Mouse (Mus musculus) brain, embryonic 18.5 days (tissue): ENCODE results near the gene Epb41l4b.

Experiments used
- DNase-seq: peaks from one replicate; pipeline ENCODE4 v3.0.0-alpha.2; 2012; ENCODE audit warnings: low read depth, low spot score

Gene Epb41l4b

GRCm38 (mm10) chr4:57143026-57143937 lies at the start of gene Epb41l4b:
Gene Epb41l4b (minus strand): TSS chr4:57143437.
- DNase-seq = no peak

- DNase-seq = no peak
Observed at GRCm38 (mm10) chr4:57191543-57192283, 48.5 kb upstream of the Epb41l4b start.

GRCm38 (mm10) chr4:57189881-57190280 lies 46.6 kb upstream of the Epb41l4b start:
- DNase-seq = no peak

DNA sequence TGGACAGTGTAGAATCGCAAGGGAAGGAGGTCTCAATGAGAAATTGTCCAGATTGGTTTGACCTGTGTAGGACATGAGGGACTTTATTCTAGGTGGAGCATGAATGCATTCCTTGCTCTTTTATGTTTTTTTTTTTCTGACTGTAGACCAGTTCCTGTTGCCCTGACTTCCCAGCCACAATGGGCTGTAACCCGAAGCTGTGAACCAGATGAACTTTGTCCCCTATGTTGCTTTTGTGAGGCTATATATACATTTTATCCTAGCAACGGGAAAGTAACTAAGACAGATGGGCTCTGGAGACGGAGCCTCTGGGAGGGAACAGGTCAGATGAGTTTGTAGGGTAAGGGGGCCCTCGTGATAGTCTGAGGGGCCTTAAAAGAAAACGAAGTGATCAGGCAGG lies 42.8 kb upstream of the Epb41l4b start:
- DNase-seq = no peak

- DNase-seq = no peak
Observed at GRCm38 (mm10) chr4:57185462-57185861, 42.2 kb upstream of the Epb41l4b start.

GRCm38 (mm10) chr4:57183493-57183892 lies 40.3 kb upstream of the Epb41l4b start:
- DNase-seq = no peak

DNA sequence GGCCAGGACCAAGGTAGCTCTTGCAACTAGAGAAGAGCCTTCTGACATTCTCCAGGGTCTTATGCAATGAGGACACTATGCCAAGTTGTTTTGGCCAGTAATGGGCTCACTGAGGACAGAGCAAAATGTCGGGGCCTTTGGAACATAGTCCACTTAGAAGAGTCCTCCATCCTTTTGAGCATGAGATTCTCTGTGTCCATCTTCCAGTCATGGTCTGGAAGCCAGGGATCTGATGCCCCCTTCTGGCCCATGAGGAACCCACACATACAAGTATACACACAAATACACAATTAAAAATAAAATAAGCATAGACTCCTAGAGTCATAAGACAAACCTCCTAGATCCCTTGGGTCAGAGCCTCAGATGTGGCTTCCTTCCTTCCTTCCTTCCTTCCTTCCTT lies 38.3 kb upstream of the Epb41l4b start:
- no peak for DNase-seq

DNA sequence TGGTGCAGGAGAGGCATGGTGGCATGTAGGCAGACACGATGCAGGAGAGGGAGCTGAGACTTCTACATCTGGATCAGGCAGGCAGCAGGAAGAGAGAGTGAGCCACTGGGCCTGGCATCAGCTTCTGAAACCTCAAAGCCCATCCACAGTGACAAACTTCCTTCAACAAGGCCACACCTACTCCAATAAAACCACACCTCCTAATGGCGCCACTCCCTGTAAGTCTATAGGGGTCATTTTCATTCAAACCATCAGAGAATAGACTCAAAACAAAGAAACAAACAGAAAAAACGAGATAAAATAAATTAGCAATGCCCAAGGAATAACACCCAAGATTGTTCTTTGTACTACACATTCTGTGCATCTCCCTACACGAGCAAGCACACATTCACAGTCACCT lies 35.6 kb upstream of the Epb41l4b start:
- no peak for DNase-seq

GRCm38 (mm10) chr4:57175329-57175728 lies 32.1 kb upstream of the Epb41l4b start:
- no peak for DNase-seq

DNA sequence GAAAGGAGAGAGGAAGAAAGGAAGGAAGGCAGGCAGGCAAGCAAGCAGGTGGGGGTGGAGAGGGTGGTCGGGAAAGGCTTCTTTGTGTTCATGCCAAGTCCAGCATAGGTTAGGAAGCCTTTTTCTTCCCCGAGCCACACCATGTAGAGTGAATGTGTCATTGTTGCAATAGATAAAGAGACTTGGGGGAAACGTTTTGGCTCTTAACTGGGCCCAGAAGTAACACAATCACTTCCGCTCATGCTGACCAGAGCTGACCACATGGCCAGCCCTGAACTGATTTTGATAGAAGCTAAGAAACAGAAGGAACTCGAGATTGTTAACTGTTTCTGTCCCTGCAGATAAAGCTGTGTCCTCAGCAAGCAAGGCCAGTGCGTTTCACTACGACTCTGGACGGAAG lies 29.6 kb upstream of the Epb41l4b start:
- DNase-seq = no peak

- no peak for DNase-seq
Observed at GRCm38 (mm10) chr4:57171817-57172216, 28.6 kb upstream of the Epb41l4b start.

- DNase-seq = no peak
Observed at GRCm38 (mm10) chr4:57168680-57169079, 25.4 kb upstream of the Epb41l4b start.

DNA sequence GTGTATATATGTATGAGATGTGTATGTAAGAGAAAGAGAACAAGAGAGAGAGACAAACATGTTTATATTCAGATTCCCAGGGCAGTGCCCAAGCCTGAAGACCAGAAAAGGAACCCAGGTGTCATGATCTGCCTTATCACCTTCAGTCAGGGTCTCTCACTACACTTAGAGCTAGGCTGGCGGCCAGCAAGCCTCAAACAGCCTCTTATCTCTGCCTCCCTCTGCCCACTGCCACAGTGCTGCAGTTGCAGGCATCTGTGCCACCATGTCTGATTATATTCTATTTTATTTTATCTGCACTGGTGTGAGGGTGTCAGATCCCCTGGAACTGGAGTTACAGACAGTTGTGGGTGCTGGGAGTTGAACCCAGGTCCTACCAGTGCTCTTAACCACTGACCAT lies 25.0 kb upstream of the Epb41l4b start:
- DNase-seq = no peak

DNA sequence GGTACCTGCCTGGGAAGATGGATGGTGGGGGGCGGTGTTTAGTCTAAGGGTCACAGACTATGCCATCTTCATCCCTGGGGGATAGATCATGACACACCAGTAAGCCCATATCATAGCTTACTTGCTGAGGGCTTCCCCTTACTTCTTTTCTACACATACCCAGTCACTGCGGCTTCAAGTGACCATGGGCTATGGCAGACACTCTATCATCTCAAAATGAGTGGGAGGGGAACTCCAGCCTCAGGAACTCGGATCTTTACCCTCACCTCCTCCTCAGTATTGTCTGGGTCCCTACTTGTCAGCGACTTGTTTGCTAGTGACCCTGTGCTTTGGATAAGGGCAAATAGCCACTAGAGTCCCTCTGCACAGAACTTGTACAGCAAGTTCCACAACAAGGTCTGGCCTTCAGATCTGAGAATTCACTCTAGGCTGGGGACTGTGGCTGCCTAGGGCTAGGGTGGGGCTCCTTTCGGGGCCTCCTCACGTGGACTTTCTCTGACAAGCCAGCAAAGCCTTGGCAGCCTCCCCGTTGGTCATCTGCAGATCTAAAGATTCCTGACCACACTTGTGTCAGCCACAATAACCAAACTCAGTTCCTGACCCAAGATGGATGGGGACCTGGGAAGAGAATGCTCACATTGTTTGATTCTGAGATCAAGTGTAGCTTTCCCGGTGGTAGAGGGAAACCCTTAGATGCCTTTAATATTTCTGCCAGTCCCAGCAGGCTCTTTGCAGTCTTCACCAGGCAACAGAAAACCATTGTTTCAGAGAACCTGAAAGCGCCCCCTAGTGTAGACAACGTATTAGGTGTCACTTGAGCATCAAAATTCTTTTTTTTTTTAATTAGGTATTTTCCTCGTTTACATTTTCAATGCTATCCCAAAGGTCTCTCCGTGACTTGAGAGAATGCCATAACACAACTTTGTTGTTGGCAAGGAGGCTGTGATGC lies 24.0 kb upstream of the Epb41l4b start:
- no peak for DNase-seq

DNA sequence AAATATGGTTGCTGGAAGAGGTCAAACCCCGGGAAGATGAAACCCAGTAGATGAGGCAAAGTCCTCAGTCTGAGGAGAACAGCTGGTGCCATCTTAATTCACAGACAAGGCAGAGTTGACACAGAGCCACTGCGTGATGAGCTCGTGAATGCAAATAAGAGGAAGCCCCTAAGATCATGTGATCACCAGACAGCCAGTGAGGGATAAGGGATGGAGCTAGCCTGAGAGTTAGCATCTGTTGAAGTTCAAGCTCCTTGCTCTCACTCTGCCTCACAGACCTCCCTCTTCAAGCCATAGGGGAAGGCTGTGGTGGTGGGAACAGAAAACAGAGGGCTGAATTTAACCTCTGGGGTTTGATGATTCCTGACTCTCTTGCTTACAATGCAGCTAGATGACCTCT lies 22.4 kb upstream of the Epb41l4b start:
- DNase-seq = no peak

DNA sequence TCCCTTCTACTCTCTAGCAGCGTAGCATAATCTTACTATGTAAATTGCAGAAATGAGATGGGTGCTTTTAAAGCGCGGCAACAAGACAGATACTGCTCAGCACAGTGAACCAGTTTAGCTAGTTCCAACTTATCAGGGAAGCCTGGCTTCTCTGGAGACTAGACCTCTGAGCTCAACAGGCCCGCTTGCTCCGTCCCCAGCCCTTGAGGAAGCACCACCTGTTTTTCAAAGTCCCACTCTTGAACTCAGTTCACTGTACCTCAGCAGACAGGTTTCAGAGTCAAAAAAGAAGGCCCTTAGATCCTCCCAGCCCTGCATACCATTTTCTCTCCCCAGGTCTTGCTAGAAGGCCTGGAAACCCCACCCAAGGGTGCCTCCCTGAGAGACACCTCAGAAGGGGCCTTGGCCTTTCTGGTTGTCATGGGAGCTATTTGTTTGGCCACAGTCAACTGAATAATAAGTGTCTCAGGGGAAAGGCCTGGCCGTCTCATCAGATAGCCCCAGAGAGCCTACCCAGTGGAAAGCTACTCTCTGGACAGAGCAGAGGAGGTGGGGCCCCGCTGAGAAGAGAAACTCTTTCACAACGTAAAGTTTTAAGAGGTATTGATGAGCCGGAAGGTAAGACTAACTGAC lies 21.5 kb upstream of the Epb41l4b start:
- no peak for DNase-seq

- DNase-seq = no peak
Observed at GRCm38 (mm10) chr4:57162789-57163722, 19.8 kb upstream of the Epb41l4b start.

DNA sequence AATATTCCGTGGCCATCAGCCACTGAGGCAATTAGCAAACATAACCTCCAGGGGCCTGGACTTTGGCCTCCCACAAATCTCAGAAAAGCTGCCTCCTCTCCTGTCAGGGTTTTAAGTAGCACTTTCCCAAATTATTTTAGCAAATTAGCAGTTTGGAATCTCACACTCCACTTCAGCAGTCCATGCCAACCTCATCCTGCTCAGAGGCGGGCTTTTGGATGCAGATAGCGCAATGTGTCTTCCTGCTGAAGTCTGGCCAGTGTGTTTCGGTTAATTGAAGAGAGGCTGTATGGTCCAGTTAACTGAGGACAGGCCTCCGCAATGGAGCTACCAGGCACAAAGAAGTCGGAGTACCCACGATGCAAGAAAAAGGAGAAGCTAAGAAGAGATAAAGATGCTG lies 17.3 kb upstream of the Epb41l4b start:
- no peak for DNase-seq

DNA sequence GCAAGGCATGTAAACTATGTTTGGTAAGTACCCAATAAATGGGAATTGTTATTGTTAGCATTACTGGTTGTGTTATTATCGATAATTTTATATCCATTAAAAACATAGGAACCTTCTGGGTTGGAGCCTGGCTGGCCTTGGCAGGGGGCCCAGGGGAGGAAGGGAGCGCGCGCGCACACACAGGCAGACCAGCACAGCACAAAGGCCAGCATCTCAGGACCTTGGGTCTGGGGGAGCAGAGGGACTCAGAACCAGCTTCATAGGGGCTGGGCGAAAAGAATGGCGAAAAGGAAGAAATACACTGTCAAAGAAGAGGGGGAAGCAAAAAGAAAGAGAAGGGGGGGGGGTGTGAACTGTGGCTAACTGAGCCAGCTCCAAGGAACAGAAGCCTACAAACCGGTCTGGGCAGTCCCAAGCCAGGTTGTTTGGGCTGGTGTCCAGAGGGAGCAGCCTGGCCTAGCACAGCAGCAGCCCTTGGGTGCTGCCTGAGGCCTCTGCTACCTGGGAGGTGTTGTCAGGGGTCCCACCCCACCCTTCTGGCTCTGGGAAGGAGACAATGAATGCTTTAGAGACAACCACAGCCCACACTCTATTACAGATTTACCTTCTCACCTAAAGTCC lies 13.4 kb upstream of the Epb41l4b start:
- no peak for DNase-seq

- DNase-seq = no peak
Observed at GRCm38 (mm10) chr4:57153838-57154237, 10.6 kb upstream of the Epb41l4b start.
